Mouse (Mus musculus) lung, postnatal 0 days (tissue): ENCODE measurements around the gene Ndufb10. TPM values are rescaled to one million over a fixed set of nuclear protein-coding genes. Genes with fewer than 3 reads are reported as not detected.

Experiments
- ATAC-seq: fragments of 200-750 bp; cut with Nextera tagmentation; 2 replicates; pipeline ENCODE4 v1.8.0; 2017; ENCODE audit warnings: moderate library complexity
- DNase-seq: peaks from one replicate; pipeline ENCODE4 v3.0.0-alpha.2; 2016; ENCODE audit warnings: low spot score
- H3K27ac ChIP-seq: fragments of 300-500 bp; sonication (generic); 2 replicates; pipeline ENCODE4 v1.5.1; 2014; ENCODE audit warnings: antibody characterized with exemption, mild to moderate bottlenecking, low read length, mixed read lengths
- H3K27me3 ChIP-seq: fragments of 300-500 bp; sonication (generic); replicated peaks from 2 replicates; pipeline ENCODE4 v1.6.1; 2014; ENCODE audit warnings: low read length, mixed read lengths; ENCODE audit not compliant: insufficient read depth
- H3K36me3 ChIP-seq: fragments of 300-500 bp; sonication (generic); 2 replicates; pipeline ENCODE4 v1.6.1; 2014; ENCODE audit warnings: low read length, mixed read lengths; ENCODE audit not compliant: insufficient read depth
- H3K4me1 ChIP-seq: fragments of 300-500 bp; sonication (generic); 2 replicates; pipeline ENCODE4 v1.6.1; 2014; ENCODE audit warnings: antibody characterized with exemption, low read depth, low read length, mixed read lengths; ENCODE audit not compliant: insufficient read depth
- H3K4me2 ChIP-seq: fragments of 300-500 bp; sonication (generic); replicated peaks from 2 replicates; pipeline ENCODE4 v1.6.1; 2014; ENCODE audit warnings: low read depth, mild to moderate bottlenecking, low read length, moderate library complexity, mixed read lengths
- H3K4me3 ChIP-seq: fragments of 300-500 bp; sonication (generic); 2 replicates; pipeline ENCODE4 v1.5.1; 2014; ENCODE audit warnings: low read depth, low read length
- H3K9ac ChIP-seq: fragments of 300-500 bp; sonication (generic); replicated peaks from 2 replicates; pipeline ENCODE4 v1.6.1; 2014; ENCODE audit warnings: low read depth, mild to moderate bottlenecking
- H3K9me3 ChIP-seq: fragments of 300-500 bp; sonication (generic); 2 replicates; pipeline ENCODE4 v1.6.1; 2016; ENCODE audit warnings: low read length, mixed read lengths
- CTCF ChIP-seq: IDR thresholded peaks from 2 replicates; pipeline ENCODE4 v1.5.1; 2016; ENCODE audit warnings: antibody characterized with exemption, mild to moderate bottlenecking
- EP300 ChIP-seq: IDR thresholded peaks from 2 replicates; pipeline ENCODE4 v1.6.1; 2016; ENCODE audit warnings: antibody characterized with exemption, mild to moderate bottlenecking, control low read depth
- WGBS: fragments of 180-500 bp; shearing (Covaris S2); extraction: QIAGEN DNeasy Blood & Tissue Kit; methylation state at CpG from one replicate; pipeline ENCODE4 v1.1.7; 2014; 5-methylcytosine and 5-hydroxymethylcytosine counted together
- polyA plus RNA-seq: library from polyadenylated mRNA; unstranded; fragments of >200 nt; fragmentation: Nextera tagmentation; extraction: Ambion mirVana; gene quantifications from 2 replicates; pipeline ENCODE4 v1.2.1, GENCODE M21; 2015

Gene Ndufb10
- polyA plus RNA-seq, 1 experiment from 2014 or later, result 206 TPM

GRCm38 (mm10) chr17:24676877-24677276 is 47.4 kb downstream of the Ndufb10 start:
- Histone ChIP-seq H3K4me2 (no peak overlapping the region), H3K9ac (no peak overlapping the region), H3K27me3 (no peaks in the 10 kb centered on the region), H3K27ac (no peak overlapping the region), H3K4me1 (no peaks in the 10 kb centered on the region), H3K36me3 (peaks cover 21% of the 10 kb centered on the region; the same call in 1 of the 2 replicates), H3K4me3 (no peak overlapping the region), H3K9me3 (no peaks in the 10 kb centered on the region)
- TF ChIP-seq CTCF, result no peak
- TF ChIP-seq EP300, result no peak
- 96% methylated on average over 5 of the region's 5 CpGs for WGBS
- ATAC-seq (no peak), DNase-seq (no peak)

- Histone ChIP-seq H3K4me3 (no peak overlapping the region), H3K4me1 (peaks cover 4% of the 10 kb centered on the region; the same call in 1 of the 2 replicates), H3K9ac (no peak overlapping the region), H3K36me3 (peaks cover 21% of the 10 kb centered on the region; the same call in 1 of the 2 replicates), H3K27me3 (no peaks in the 10 kb centered on the region), H3K4me2 (no peak overlapping the region), H3K9me3 (no peaks in the 10 kb centered on the region), H3K27ac (no peak overlapping the region)
- TF ChIP-seq CTCF (peak; percentile 87), EP300 (no peak)
- WGBS, result 59% methylated on average over 2 of the region's 2 CpGs
- DNase-seq (peak; percentile 82), ATAC-seq (peak; percentile 52; the same call in 1 of the 2 replicates)
Observed at GRCm38 (mm10) chr17:24676187-24676586, 48.1 kb downstream of the Ndufb10 start.

GRCm38 (mm10) chr17:24674277-24674676 is 50.0 kb downstream of the Ndufb10 start:
- H3K36me3 ChIP-seq, result peaks cover 10% of the 10 kb centered on the region; the same call in 1 of the 2 replicates
- H3K4me2 ChIP-seq, result no peak overlapping the region
- no peaks in the 10 kb centered on the region for H3K27me3 ChIP-seq
- no peaks in the 10 kb centered on the region for H3K9me3 ChIP-seq
- H3K9ac ChIP-seq, result no peak overlapping the region
- DNase-seq (no peak), ATAC-seq (no peak)
- no peak overlapping the region for H3K4me3 ChIP-seq
- TF ChIP-seq CTCF, result no peak
- no peak for TF ChIP-seq EP300
- WGBS, result 64% methylated on average over 7 of the region's 7 CpGs
- peaks cover 13% of the 10 kb centered on the region; the same call in 1 of the 2 replicates for H3K4me1 ChIP-seq
- H3K27ac ChIP-seq, result no peak overlapping the region

- H3K9me3 ChIP-seq, result no peaks in the 10 kb centered on the region
- no peaks in the 10 kb centered on the region for H3K36me3 ChIP-seq
- no peaks in the 10 kb centered on the region for H3K27me3 ChIP-seq
- H3K4me3 ChIP-seq, result no peak overlapping the region
- H3K4me2 ChIP-seq, result 0 out of 2 replicates have a peak overlapping the region, but pooled peaks have one; percentile 14
- DNase-seq (peak; percentile 91), ATAC-seq (peak; percentile 32)
- peaks cover 17% of the 10 kb centered on the region; the same call in 1 of the 2 replicates for H3K4me1 ChIP-seq
- WGBS, result 5% methylated on average over 5 of the region's 5 CpGs
- H3K9ac ChIP-seq, result no peak overlapping the region
- TF ChIP-seq EP300 (no peak), CTCF (no peak)
- no peak overlapping the region for H3K27ac ChIP-seq
Observed at GRCm38 (mm10) chr17:24672141-24672540, 52.1 kb downstream of the Ndufb10 start.

Other genes starting within 250 kb of the Ndufb10 start
- 13.0 and 14.4 TPM in 2 replicates for gene Mlst8, start 245.4 kb downstream of the Ndufb10 start, polyA plus RNA-seq
- 0.15 and 0.33 TPM in 2 replicates for gene Caskin1, start 235.9 kb downstream of the Ndufb10 start, polyA plus RNA-seq
- 65.3 and 66.8 TPM in 2 replicates for gene Traf7, start 196.5 kb downstream of the Ndufb10 start, polyA plus RNA-seq
- 1.2 and 1.3 TPM in 2 replicates for gene Rab26, start 190.3 kb downstream of the Ndufb10 start, polyA plus RNA-seq
- 26.3 and 27.4 TPM in 2 replicates for gene Pkd1, start 174.6 kb downstream of the Ndufb10 start, polyA plus RNA-seq
- gene Tsc2, start 91.8 kb downstream of the Ndufb10 start, polyA plus RNA-seq, result 31.7 and 32.8 TPM in 2 replicates
- 13.6 and 13.8 TPM in 2 replicates for gene Nthl1, start 91.8 kb downstream of the Ndufb10 start, polyA plus RNA-seq
- gene Slc9a3r2, start 74.2 kb downstream of the Ndufb10 start, polyA plus RNA-seq, result 316 and 341 TPM in 2 replicates
- gene Npw, start 66.0 kb downstream of the Ndufb10 start, polyA plus RNA-seq, result 8.6 and 10.3 TPM in 2 replicates
- gene Zfp598, start 54.8 kb downstream of the Ndufb10 start, polyA plus RNA-seq, result 10.5 and 11.9 TPM in 2 replicates
- 0.19 and 0.33 TPM in 2 replicates for gene Syngr3, start 34.5 kb downstream of the Ndufb10 start, polyA plus RNA-seq
- gene Gfer, start 28.3 kb downstream of the Ndufb10 start, polyA plus RNA-seq, result 26.1 and 29.0 TPM in 2 replicates
- gene Noxo1, start 28.2 kb downstream of the Ndufb10 start, polyA plus RNA-seq, result 5.0 and 5.3 TPM in 2 replicates
- gene Tbl3, start 16.8 kb downstream of the Ndufb10 start, polyA plus RNA-seq, result 26.8 and 33.4 TPM in 2 replicates
- gene Rnf151, start 6.4 kb downstream of the Ndufb10 start, polyA plus RNA-seq, result not detected in 2 replicates
- 755 and 834 TPM in 2 replicates for gene Rps2, start 6.4 kb downstream of the Ndufb10 start, polyA plus RNA-seq
- gene Rpl3l, start 3.3 kb upstream of the Ndufb10 start, polyA plus RNA-seq, result 0.19 and 0.31 TPM in 2 replicates
- 59.8 and 61.0 TPM in 2 replicates for gene Msrb1, start 12.2 kb upstream of the Ndufb10 start, polyA plus RNA-seq
- 2.8 TPM in 2 replicates for gene Hs3st6, start 28.5 kb upstream of the Ndufb10 start, polyA plus RNA-seq
- 0.11 TPM in 1 of 2 replicates, not detected in the other for gene Meiob, start 79.8 kb upstream of the Ndufb10 start, polyA plus RNA-seq
- 54.5 and 56.8 TPM in 2 replicates for gene Hagh, start 115.7 kb upstream of the Ndufb10 start, polyA plus RNA-seq
- gene Fahd1, start 125.9 kb upstream of the Ndufb10 start, polyA plus RNA-seq, result 16.7 and 18.3 TPM in 2 replicates
- 4.5 and 4.8 TPM in 2 replicates for gene Igfals, start 141.5 kb upstream of the Ndufb10 start, polyA plus RNA-seq
- gene Nubp2, start 161.9 kb upstream of the Ndufb10 start, polyA plus RNA-seq, result 41.3 and 51.3 TPM in 2 replicates
- gene Spsb3, start 162.2 kb upstream of the Ndufb10 start, polyA plus RNA-seq, result 40.2 and 45.4 TPM in 2 replicates
- gene Eme2, start 170.6 kb upstream of the Ndufb10 start, polyA plus RNA-seq, result 17.3 and 17.5 TPM in 2 replicates
- gene Mrps34, start 170.6 kb upstream of the Ndufb10 start, polyA plus RNA-seq, result 81.6 and 90.7 TPM in 2 replicates
- 44.3 and 44.7 TPM in 2 replicates for gene Nme3, start 172.0 kb upstream of the Ndufb10 start, polyA plus RNA-seq
- 9.7 and 11.1 TPM in 2 replicates for gene Mapk8ip3, start 212.5 kb upstream of the Ndufb10 start, polyA plus RNA-seq
- 21.9 and 27.1 TPM in 2 replicates for gene Jpt2, start 236.2 kb upstream of the Ndufb10 start, polyA plus RNA-seq